16 mouse cellular contexts compared by ENCODE assay signal in genomic region chr12:27171595-27171994, GRCm38 (mm10).
"Had no signal": no experiment of that assay in that cellular context is flagged by ENCODE, and none has a peak within 500 bp of the region (broad histone marks: within the 10 kb centered on the region; RNA-seq: fewer than 3 reads in every experiment).

No protein-coding gene starts in this region.

- H3K4me1 ChIP-seq: liver, embryonic 13.5 days; stomach, embryonic 15.5 days had no signal

- H3K9me3 ChIP-seq: limb, embryonic 12.5 days; limb, embryonic 15.5 days; liver, embryonic 13.5 days; stomach, embryonic 15.5 days had no signal

- H3K4me3 ChIP-seq: limb, embryonic 12.5 days; limb, embryonic 15.5 days; liver, embryonic 13.5 days; stomach, embryonic 15.5 days had no signal

- DNase-seq: kidney, adult 18-20 months; kidney, adult 9 months; kidney, postnatal 14 days; kidney, postnatal 4 days; left cerebral cortex, postnatal 4 days; liver, embryonic 13.5 days; midbrain, embryonic 14.5 days; right cerebral cortex, adult 18-20 months; right cerebral cortex, postnatal 14 days; spleen, adult 18-20 months; thymus, postnatal 25 days had no signal

- H3K9ac ChIP-seq: limb, embryonic 12.5 days; limb, embryonic 15.5 days; liver, embryonic 13.5 days; stomach, embryonic 15.5 days had no signal

- H3K27me3 ChIP-seq: limb, embryonic 12.5 days; limb, embryonic 15.5 days; liver, embryonic 13.5 days; stomach, embryonic 15.5 days had no signal

- H3K27ac ChIP-seq: limb, embryonic 12.5 days; limb, embryonic 15.5 days; liver, embryonic 13.5 days; stomach, embryonic 15.5 days had no signal

- H3K36me3 ChIP-seq: limb, embryonic 12.5 days; limb, embryonic 15.5 days; liver, embryonic 13.5 days; stomach, embryonic 15.5 days had no signal

- ATAC-seq: intestine, embryonic 16.5 days had no signal

- H3K4me2 ChIP-seq: limb, embryonic 12.5 days; limb, embryonic 15.5 days; liver, embryonic 13.5 days; midbrain, embryonic 11.5 days; stomach, embryonic 15.5 days had no signal
